Mouse (Mus musculus) erythroblast, embryonic 14.5 days (primary cell): ENCODE measurements around the gene Vps13d. TPM values are rescaled to one million over a fixed set of nuclear protein-coding genes. Genes with fewer than 3 reads are reported as not detected.

Source experiments
- H3K27me3 ChIP-seq: 2 replicates; pipeline ENCODE4 v1.6.1; 2012; ENCODE audit warnings: inconsistent platforms; ENCODE audit not compliant: control insufficient read depth
- H3K36me3 ChIP-seq: 2 replicates; pipeline ENCODE4 v1.6.1; 2012; ENCODE audit warnings: mild to moderate bottlenecking, inconsistent platforms; ENCODE audit not compliant: control insufficient read depth
- H3K4me1 ChIP-seq: 2 replicates; pipeline ENCODE4 v1.6.1; 2012; ENCODE audit warnings: inconsistent platforms; ENCODE audit not compliant: control insufficient read depth
- H3K4me3 ChIP-seq: replicated peaks from 2 replicates; pipeline ENCODE3; 2012; ENCODE audit warnings: moderate library complexity, mild to moderate bottlenecking, inconsistent platforms
- H3K9me3 ChIP-seq: 2 replicates; pipeline ENCODE4 v1.6.1; 2012; ENCODE audit warnings: low read length, inconsistent platforms, mixed read lengths; ENCODE audit not compliant: control insufficient read depth
- GATA1 ChIP-seq: IDR thresholded peaks from 2 replicates; pipeline ENCODE4 v1.6.1; 2012; ENCODE audit warnings: low read length, inconsistent platforms, mixed read lengths
- TAL1 ChIP-seq: IDR thresholded peaks from 3 replicates; pipeline ENCODE4 v1.6.1; 2012; ENCODE audit warnings: low read length, inconsistent platforms, mixed read lengths
- polyA plus RNA-seq: library from polyadenylated mRNA; stranded (reverse); fragments of >175 nt; gene quantifications from 2 replicates; pipeline ENCODE4 v1.2.3, GENCODE M21; 2012

Gene Vps13d
- polyA plus RNA-seq, 1 experiment: 0.69 TPM

DNA sequence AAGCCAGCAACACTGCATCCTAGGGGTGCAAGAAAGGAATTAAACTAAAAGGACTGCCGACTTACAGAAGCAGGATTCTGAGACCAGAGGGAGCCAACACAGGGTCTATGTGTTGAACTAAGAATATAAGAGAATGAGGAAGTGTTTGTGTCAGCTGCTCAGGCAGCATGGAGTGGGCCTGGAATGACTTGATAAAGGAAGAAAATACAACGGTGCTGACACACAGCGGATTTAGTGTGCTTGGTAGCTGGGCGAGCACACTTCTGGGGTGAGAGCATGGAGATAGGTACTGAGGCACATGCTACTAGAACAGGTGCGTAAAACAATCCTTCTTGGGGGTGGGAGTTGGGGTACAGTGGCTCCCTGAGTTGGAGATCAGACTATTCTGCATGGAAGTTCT, 51.3 kb downstream of the Vps13d start:
- TF ChIP-seq GATA1 (no peak), TAL1 (no peak)
- Histone ChIP-seq H3K27me3 (no peaks in the 10 kb centered on the region), H3K4me1 (peaks cover 4% of the 10 kb centered on the region; the same call in 1 of the 2 replicates), H3K9me3 (no peaks in the 10 kb centered on the region), H3K4me3 (no peak overlapping the region), H3K36me3 (peaks cover 98% of the 10 kb centered on the region)

DNA sequence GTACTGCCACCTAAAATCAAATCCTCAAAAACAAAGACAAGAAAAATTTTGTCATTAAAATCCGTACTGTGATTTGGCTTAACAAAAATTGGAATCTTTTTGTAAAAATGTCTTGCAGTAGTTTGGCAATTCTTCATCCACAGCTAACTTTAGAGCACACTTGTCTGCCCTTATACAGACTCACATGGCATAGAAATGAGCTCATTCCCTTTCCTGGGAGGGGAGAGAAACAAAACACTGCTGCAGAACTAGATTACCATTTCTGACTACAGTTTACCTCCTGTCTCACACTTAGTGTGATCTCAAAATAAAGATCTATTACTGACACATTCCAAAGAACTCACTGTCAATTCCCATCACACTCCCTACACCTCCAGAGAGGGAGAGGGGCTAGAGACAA, 58.1 kb downstream of the Vps13d start:
- no peak for TF ChIP-seq GATA1
- no peaks in the 10 kb centered on the region for H3K4me1 ChIP-seq
- H3K4me3 ChIP-seq: no peak overlapping the region
- no peaks in the 10 kb centered on the region for H3K9me3 ChIP-seq
- no peaks in the 10 kb centered on the region for H3K27me3 ChIP-seq
- peaks cover 94% of the 10 kb centered on the region for H3K36me3 ChIP-seq

DNA sequence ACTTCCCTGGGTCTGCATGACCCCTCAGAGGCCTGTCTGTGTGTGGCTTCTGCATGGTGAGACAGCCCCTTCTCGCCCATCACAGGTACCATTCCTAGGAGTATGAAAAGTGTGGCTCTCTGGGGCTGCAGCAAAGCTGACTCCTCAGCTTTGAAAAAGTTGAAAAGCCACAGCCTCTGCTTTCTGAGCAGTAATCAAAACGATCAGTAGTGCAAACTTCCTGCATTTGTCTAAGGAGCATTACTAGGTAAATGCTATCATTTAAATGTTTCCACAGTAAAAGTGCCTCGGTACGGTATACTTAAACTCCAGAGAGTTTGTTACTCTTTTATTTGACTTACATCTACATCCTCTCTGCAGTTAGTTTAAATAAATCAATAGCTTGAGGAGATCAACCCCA, 59.3 kb downstream of the Vps13d start:
- H3K36me3 ChIP-seq: peaks cover 94% of the 10 kb centered on the region
- H3K4me3 ChIP-seq: no peak overlapping the region
- H3K27me3 ChIP-seq: no peaks in the 10 kb centered on the region
- H3K4me1 ChIP-seq: no peaks in the 10 kb centered on the region
- TF ChIP-seq GATA1 (no peak), TAL1 (no peak)
- H3K9me3 ChIP-seq: no peaks in the 10 kb centered on the region

DNA sequence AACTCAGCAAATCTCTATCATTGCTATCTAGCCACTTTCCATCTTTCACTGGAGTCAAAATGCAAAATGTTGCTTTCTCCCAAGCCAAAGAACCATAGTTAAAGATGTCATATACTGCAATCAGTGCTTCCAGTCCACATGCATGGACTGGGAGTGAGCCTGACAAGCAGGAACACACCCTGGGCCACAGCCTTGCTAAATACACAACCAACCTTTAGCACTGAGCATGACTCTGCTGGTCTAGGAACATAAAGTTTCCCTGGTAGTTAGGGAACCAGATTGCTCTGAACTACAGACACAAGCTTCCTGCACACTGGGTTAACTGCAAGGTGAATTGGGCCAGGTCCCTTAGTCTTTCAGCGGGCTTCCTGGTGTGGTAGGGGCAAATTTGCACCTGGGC, 64.0 kb downstream of the Vps13d start:
- H3K36me3 ChIP-seq: peaks cover 91% of the 10 kb centered on the region
- TF ChIP-seq GATA1: no peak
- TF ChIP-seq TAL1: no peak
- no peaks in the 10 kb centered on the region for H3K4me1 ChIP-seq
- no peaks in the 10 kb centered on the region for H3K27me3 ChIP-seq
- H3K9me3 ChIP-seq: no peaks in the 10 kb centered on the region
- no peak overlapping the region for H3K4me3 ChIP-seq

DNA sequence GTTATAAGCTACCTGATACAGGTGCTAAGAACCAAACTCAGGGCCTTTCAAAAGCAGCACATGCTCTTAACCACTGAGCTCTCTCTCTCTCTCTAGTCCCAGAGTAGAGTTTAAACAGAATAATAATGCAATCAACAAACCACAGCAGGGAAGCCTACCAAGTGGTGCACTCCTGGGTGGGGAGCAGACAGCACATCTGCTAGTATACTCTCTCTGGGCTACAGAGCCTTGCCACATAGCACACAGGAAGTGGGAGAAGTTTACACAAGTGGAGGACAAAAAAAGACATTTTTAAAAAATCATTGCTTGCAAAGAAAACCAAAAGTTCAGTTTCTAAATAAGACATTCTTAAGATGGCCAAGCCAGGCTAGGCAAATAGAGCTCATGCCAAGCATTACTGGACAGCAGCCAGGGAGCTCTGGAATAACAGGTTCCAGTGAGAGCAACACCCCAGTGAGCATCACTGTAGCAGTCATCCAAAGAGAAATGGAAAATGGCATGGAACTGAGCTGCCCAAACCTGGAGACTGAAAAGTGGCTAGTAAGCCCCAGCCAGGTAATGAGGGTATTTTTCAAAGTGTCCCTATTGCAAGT, 64.8 kb downstream of the Vps13d start:
- Histone ChIP-seq H3K4me1 (no peaks in the 10 kb centered on the region), H3K27me3 (no peaks in the 10 kb centered on the region), H3K9me3 (no peaks in the 10 kb centered on the region), H3K4me3 (no peak overlapping the region), H3K36me3 (peaks cover 92% of the 10 kb centered on the region)
- no peak for TF ChIP-seq GATA1
- no peak for TF ChIP-seq TAL1

DNA sequence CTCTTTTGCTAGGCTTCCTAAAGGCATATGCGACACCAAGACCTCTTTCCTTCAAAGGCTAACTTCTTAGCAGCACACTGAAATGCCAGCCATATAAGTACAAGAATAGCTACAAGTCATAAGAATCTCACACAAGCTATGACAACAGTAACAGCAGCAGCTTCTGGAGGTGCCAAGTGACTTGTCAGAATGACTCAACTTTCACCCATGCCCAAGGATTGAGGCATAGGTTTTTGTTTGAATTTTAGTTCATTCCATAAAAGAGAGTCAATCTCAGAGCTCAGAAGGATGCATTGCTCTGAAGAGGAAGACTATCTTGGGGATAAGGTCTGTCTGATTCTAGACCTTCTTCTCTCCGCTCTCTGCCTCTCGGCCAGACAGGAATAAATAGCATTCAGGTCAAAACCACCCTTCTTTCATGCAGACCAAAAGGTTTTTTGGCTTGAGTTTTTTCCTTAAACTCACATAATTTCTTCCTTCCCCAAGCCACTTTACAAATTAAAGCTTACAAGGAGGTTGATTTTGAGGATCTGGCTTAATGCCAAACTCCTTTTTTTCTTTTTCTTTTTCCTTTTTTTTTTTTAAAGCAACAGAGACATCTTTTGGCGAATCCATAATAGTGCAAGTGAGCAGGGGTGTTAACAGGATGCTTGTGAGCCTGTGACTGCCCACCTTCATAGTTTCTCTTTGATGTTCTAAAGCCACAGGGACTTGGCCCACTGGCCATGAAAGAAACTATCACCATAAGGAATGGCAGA, 69.2 kb downstream of the Vps13d start:
- H3K9me3 ChIP-seq: no peaks in the 10 kb centered on the region
- TF ChIP-seq GATA1: no peak
- no peak for TF ChIP-seq TAL1
- no peaks in the 10 kb centered on the region; the same call in 1 of the 2 replicates for H3K4me1 ChIP-seq
- no peaks in the 10 kb centered on the region for H3K27me3 ChIP-seq
- peaks cover 90% of the 10 kb centered on the region for H3K36me3 ChIP-seq
- H3K4me3 ChIP-seq: no peak overlapping the region

DNA sequence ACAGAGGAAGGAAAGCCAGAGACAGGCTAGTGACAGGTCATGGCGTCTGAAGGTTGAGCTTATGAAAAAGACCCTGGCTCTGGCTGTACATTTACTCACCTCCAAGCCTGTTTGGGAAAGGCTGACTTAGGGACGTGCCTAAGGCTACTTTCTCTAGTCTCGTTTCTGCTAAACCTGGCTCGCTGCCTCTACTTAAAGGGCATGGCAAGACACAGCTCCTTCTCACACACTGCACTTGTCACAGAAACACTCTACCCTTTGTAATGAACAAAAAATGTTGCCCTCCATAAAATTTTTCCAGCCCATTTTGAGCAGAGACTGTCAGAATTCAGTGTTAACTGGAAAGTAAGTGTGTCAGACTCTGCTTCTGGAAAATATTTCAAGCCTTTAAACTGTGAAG, 70.4 kb downstream of the Vps13d start:
- Histone ChIP-seq H3K4me1 (no peaks in the 10 kb centered on the region; the same call in 1 of the 2 replicates), H3K36me3 (peaks cover 88% of the 10 kb centered on the region), H3K4me3 (no peak overlapping the region), H3K9me3 (no peaks in the 10 kb centered on the region), H3K27me3 (no peaks in the 10 kb centered on the region)
- TF ChIP-seq GATA1: no peak

DNA sequence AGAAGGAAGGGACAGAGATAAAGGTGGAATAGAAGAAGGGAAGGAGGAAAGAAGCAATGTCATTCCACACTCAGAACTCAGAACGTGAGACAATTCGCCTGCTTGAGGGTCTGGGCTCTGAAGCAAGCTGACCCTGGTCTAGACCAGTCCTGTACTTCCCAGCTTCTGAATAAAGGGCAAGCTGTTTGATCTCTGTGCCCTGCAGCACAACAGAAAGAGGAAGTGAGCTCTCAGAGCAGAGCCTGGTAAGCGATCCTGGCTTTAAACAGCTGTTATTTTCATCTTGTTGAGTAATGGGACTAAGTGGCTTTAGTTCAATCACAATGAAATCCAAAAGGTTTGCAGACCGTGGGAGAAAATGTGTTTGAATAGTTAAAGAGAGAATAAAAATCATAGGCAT, 83.2 kb downstream of the Vps13d start:
- Histone ChIP-seq H3K4me3 (no peak overlapping the region), H3K4me1 (no peaks in the 10 kb centered on the region), H3K9me3 (no peaks in the 10 kb centered on the region), H3K36me3 (peaks cover 88% of the 10 kb centered on the region), H3K27me3 (no peaks in the 10 kb centered on the region)
- TF ChIP-seq TAL1 (no peak), GATA1 (no peak)

DNA sequence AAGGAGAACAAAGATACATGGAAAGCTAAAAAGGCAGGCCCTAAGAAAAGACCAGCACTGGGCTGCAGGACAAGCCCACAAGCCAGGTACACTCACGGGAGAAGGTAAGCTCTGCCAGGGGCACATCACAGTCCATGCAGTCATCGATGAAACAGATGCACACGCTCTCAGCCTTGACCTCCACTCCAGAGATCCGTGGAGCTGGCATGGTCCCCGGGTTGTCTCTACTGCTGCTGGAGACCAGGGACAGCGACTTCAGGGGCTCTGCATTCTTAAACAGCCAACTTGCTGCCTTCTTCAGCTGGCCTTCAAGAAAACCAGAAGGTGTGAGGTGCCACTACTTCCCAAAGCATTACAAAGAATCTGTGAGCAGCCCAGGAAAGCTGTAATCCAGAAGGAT, 84.1 kb downstream of the Vps13d start:
- H3K9me3 ChIP-seq: no peaks in the 10 kb centered on the region
- no peak for TF ChIP-seq GATA1
- no peak for TF ChIP-seq TAL1
- no peaks in the 10 kb centered on the region for H3K4me1 ChIP-seq
- no peak overlapping the region for H3K4me3 ChIP-seq
- no peaks in the 10 kb centered on the region for H3K27me3 ChIP-seq
- H3K36me3 ChIP-seq: peaks cover 89% of the 10 kb centered on the region

DNA sequence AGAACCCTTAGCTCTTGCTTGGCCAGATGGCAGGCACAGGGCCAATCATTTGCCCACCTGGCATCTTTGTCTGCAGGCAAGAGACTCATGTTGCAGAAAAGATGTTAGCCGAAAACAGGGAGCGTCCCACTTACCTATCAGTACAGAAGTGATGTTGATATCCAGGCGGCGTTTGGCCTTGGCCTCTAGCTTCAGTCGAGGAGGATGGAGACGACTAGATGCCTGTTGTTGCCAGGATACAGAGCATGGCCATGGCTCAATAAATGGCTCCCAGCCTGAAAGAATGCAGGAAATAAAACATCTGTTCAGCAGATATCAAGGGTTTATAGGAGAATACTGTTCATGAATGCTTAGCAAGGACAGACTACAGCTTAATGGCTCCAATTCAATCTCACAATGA, 88.0 kb downstream of the Vps13d start:
- Histone ChIP-seq H3K36me3 (peaks cover 92% of the 10 kb centered on the region), H3K4me1 (no peaks in the 10 kb centered on the region), H3K9me3 (no peaks in the 10 kb centered on the region), H3K27me3 (no peaks in the 10 kb centered on the region), H3K4me3 (no peak overlapping the region)
- no peak for TF ChIP-seq TAL1
- no peak for TF ChIP-seq GATA1
